Mouse (Mus musculus): ENCODE measurements around the gene Gnpat. TPM values are rescaled to one million over a fixed set of nuclear protein-coding genes. Genes with fewer than 3 reads are reported as not detected.

Gnpat gene
- 70.7 and 74.1 TPM in 2 replicates for polyA plus RNA-seq (2015; fragmentation: Nextera tagmentation; extraction: Ambion mirVana)

DNA sequence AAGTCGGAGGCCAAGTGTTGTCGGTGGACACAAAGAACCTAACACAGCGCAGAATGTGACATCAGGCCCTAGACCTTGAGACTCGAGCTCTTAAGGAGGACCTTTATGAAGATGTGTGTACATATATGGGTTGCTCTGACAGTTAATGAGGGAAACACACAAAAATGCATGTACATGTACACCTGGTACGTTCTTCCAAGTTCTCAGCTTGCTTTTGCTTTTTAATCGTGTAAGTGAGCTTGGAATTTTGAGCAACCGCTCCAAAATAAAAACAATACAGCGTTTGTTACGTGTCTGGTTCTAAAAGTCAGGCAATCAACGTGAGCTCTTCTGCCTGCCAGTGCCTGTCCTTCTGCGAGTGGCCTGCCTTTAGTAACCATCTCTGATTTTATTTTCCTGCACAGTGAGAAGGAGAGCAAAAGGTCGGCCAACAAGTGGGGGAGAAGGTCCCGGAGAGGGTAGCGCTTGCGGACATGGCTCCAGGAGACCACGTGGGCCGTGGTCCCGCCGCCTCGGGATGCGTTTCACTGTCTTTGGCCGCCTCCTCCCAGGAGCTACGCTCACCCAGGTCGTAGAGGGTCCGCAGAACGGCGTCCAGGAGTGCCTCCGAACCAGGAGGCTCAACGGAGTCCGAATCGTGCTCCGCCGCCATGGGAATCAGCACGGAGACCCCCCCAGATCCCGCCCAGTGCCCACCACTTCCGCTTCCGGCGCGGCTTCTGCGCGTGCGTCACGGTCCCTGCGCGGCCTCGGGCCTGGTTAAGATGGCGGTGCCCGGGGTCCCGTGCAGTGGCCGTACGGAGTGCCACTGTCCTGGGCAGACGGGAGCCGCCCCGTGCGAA lies at the start of gene Gnpat, which contains the start of gene 2810004N23Rik:
Gnpat (plus strand) TSS at position 713 of the 842 bp plus-strand sequence.
2810004N23Rik (minus strand) TSS at position 800 of the 842 bp plus-strand sequence.
- 2% methylated on average over 55 of the region's 55 CpGs for WGBS
- no peaks in the 10 kb centered on the region for H3K27me3 ChIP-seq (ENCODE audit: control insufficient read depth, insufficient read depth, low read depth, low read length)
- peak; percentile 98 for ATAC-seq
- H3K9me3 ChIP-seq (replicated peaks; ENCODE audit: control insufficient read depth, low read length, poor library complexity, severe bottlenecking): no peaks in the 10 kb centered on the region
- H3K27ac ChIP-seq (ENCODE audit: low read length): peak within 1 kb of the TSS; percentile 91
- peak within 1 kb of the TSS; percentile 68 for H3K4me2 ChIP-seq (ENCODE audit: low read length)
- H3K4me1 ChIP-seq (ENCODE audit: control insufficient read depth, insufficient read depth, low read length): peaks cover 11% of the 10 kb centered on the region
- peak within 1 kb of the TSS; percentile 96 for H3K9ac ChIP-seq (ENCODE audit: low read depth, low read length)
- H3K4me3 ChIP-seq (ENCODE audit: low read depth, low read length): peak within 1 kb of the TSS; percentile 86
- H3K36me3 ChIP-seq (ENCODE audit: control insufficient read depth, insufficient read depth, low read length): peaks cover 5% of the 10 kb centered on the region

DNA sequence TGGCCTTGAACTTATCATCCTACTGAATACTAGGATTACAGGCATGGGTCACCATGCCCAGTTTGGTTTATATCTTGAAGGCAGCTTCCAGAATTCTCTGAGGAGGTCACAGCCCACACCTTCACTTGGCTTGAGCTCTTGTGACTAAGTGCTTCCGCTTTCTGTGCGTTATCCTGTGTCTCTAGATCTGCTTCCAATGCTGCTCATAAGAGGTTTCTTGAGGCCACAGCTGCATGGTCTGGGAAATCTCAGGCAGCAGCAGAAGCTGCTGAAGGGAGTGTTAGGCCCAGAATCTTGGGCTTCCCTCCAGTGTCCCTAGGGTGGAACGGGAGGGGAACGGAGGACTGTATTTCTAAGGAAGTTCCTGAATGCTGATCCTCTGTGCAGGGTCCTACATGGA lies 49.5 kb upstream of the Gnpat start:
- WGBS: 95% methylated on average over 4 of the region's 4 CpGs
- Histone ChIP-seq H3K4me3 (ENCODE audit: low read depth, low read length) (no peak overlapping the region), H3K27ac (ENCODE audit: low read length) (no peak overlapping the region), H3K36me3 (ENCODE audit: control insufficient read depth, insufficient read depth, low read length) (peaks cover 18% of the 10 kb centered on the region), H3K4me2 (ENCODE audit: low read length) (no peak overlapping the region), H3K27me3 (ENCODE audit: control insufficient read depth, insufficient read depth, low read depth, low read length) (no peaks in the 10 kb centered on the region), H3K9me3 (replicated peaks; ENCODE audit: control insufficient read depth, low read length, poor library complexity, severe bottlenecking) (no peaks in the 10 kb centered on the region), H3K4me1 (ENCODE audit: control insufficient read depth, insufficient read depth, low read length) (peaks cover 12% of the 10 kb centered on the region), H3K9ac (ENCODE audit: low read depth, low read length) (no peak overlapping the region)
- no peak for ATAC-seq

GRCm38 (mm10) chr8:124815870-124816269 lies 47.0 kb upstream of the Gnpat start:
- H3K27me3 ChIP-seq (ENCODE audit: control insufficient read depth, insufficient read depth, low read depth, low read length): no peaks in the 10 kb centered on the region
- H3K4me1 ChIP-seq (ENCODE audit: control insufficient read depth, insufficient read depth, low read length): peaks cover 6% of the 10 kb centered on the region
- no peak overlapping the region for H3K9ac ChIP-seq (ENCODE audit: low read depth, low read length)
- ATAC-seq: no peak
- WGBS: 87% methylated on average over 12 of the region's 12 CpGs
- H3K9me3 ChIP-seq (replicated peaks; ENCODE audit: control insufficient read depth, low read length, poor library complexity, severe bottlenecking): no peaks in the 10 kb centered on the region
- H3K27ac ChIP-seq (ENCODE audit: low read length): no peak overlapping the region
- H3K4me3 ChIP-seq (ENCODE audit: low read depth, low read length): no peak overlapping the region
- no peak overlapping the region for H3K4me2 ChIP-seq (ENCODE audit: low read length)
- peaks cover 36% of the 10 kb centered on the region for H3K36me3 ChIP-seq (ENCODE audit: control insufficient read depth, insufficient read depth, low read length)

DNA sequence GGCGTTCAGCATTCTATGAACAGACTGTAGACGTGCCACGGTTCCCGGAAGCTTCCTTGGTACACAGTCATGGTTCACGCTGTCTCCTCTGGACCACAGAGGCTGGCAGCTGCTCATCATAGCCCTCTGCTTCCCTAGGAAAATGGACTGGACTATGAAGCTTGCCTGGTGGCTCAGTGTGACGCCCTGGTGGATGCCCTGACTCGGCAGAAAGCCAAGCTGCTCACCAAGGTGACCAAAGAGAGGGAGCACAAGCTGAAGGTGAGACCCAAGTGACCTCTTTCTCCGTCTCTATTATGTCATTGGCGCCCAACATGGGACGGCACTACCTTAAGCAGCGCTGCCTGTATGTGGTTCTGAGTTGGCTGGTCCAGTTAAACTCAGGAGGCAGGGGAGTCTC lies 46.0 kb upstream of the Gnpat start:
- Histone ChIP-seq H3K36me3 (ENCODE audit: control insufficient read depth, insufficient read depth, low read length) (peaks cover 36% of the 10 kb centered on the region), H3K4me3 (ENCODE audit: low read depth, low read length) (no peak overlapping the region), H3K9ac (ENCODE audit: low read depth, low read length) (no peak overlapping the region), H3K4me1 (ENCODE audit: control insufficient read depth, insufficient read depth, low read length) (no peaks in the 10 kb centered on the region), H3K27ac (ENCODE audit: low read length) (no peak overlapping the region), H3K27me3 (ENCODE audit: control insufficient read depth, insufficient read depth, low read depth, low read length) (no peaks in the 10 kb centered on the region), H3K9me3 (replicated peaks; ENCODE audit: control insufficient read depth, low read length, poor library complexity, severe bottlenecking) (no peaks in the 10 kb centered on the region), H3K4me2 (ENCODE audit: low read length) (no peak overlapping the region)
- 92% methylated on average over 11 of the region's 11 CpGs for WGBS
- ATAC-seq: no peak

DNA sequence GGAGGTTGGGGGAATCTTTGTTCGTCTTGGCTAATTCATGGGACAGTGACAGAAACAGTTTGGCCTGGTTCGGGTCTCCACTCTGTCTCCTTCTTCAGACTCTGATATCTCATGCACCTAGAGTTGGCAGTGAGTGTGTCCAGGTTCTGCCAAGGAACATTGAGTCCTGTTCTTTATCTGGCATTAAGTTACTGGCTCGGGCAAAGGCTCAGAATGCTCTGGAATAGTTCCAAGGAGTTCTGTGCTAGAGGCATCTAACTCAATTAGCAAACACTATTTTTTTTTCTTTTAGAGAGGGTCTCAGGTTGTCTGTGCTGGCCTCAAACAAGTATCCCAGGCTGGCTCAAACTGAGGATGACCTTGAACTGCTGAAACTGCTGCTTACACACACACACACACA lies 45.5 kb upstream of the Gnpat start:
- Histone ChIP-seq H3K27me3 (ENCODE audit: control insufficient read depth, insufficient read depth, low read depth, low read length) (no peaks in the 10 kb centered on the region), H3K9ac (ENCODE audit: low read depth, low read length) (no peak overlapping the region), H3K4me3 (ENCODE audit: low read depth, low read length) (no peak overlapping the region), H3K36me3 (ENCODE audit: control insufficient read depth, insufficient read depth, low read length) (peaks cover 36% of the 10 kb centered on the region), H3K27ac (ENCODE audit: low read length) (no peak overlapping the region), H3K4me2 (ENCODE audit: low read length) (no peak overlapping the region), H3K4me1 (ENCODE audit: control insufficient read depth, insufficient read depth, low read length) (no peaks in the 10 kb centered on the region), H3K9me3 (replicated peaks; ENCODE audit: control insufficient read depth, low read length, poor library complexity, severe bottlenecking) (no peaks in the 10 kb centered on the region)
- no peak for ATAC-seq
- 94% methylated on average over 3 of the region's 3 CpGs for WGBS

- Histone ChIP-seq H3K27ac (ENCODE audit: low read length) (no peak overlapping the region), H3K4me2 (ENCODE audit: low read length) (no peak overlapping the region), H3K36me3 (ENCODE audit: control insufficient read depth, insufficient read depth, low read length) (peaks cover 50% of the 10 kb centered on the region), H3K4me1 (ENCODE audit: control insufficient read depth, insufficient read depth, low read length) (no peaks in the 10 kb centered on the region), H3K9ac (ENCODE audit: low read depth, low read length) (no peak overlapping the region), H3K4me3 (ENCODE audit: low read depth, low read length) (no peak overlapping the region), H3K27me3 (ENCODE audit: control insufficient read depth, insufficient read depth, low read depth, low read length) (no peaks in the 10 kb centered on the region), H3K9me3 (replicated peaks; ENCODE audit: control insufficient read depth, low read length, poor library complexity, severe bottlenecking) (no peaks in the 10 kb centered on the region)
- 76% methylated on average over 6 of the region's 6 CpGs for WGBS
- no peak for ATAC-seq
Measured at GRCm38 (mm10) chr8:124819612-124820115, 43.2 kb upstream of the Gnpat start.

GRCm38 (mm10) chr8:124820125-124820524 lies 42.7 kb upstream of the Gnpat start:
- Histone ChIP-seq H3K27me3 (ENCODE audit: control insufficient read depth, insufficient read depth, low read depth, low read length) (no peaks in the 10 kb centered on the region), H3K27ac (ENCODE audit: low read length) (no peak overlapping the region), H3K9me3 (replicated peaks; ENCODE audit: control insufficient read depth, low read length, poor library complexity, severe bottlenecking) (no peaks in the 10 kb centered on the region), H3K9ac (ENCODE audit: low read depth, low read length) (no peak overlapping the region), H3K36me3 (ENCODE audit: control insufficient read depth, insufficient read depth, low read length) (peaks cover 52% of the 10 kb centered on the region), H3K4me2 (ENCODE audit: low read length) (no peak overlapping the region), H3K4me3 (ENCODE audit: low read depth, low read length) (no peak overlapping the region), H3K4me1 (ENCODE audit: control insufficient read depth, insufficient read depth, low read length) (no peaks in the 10 kb centered on the region)
- WGBS: 73% methylated on average over 11 of the region's 11 CpGs
- ATAC-seq: no peak

GRCm38 (mm10) chr8:124823497-124823896 lies 39.3 kb upstream of the Gnpat start:
- no peak for ATAC-seq
- WGBS: 81% methylated on average over 6 of the region's 6 CpGs

DNA sequence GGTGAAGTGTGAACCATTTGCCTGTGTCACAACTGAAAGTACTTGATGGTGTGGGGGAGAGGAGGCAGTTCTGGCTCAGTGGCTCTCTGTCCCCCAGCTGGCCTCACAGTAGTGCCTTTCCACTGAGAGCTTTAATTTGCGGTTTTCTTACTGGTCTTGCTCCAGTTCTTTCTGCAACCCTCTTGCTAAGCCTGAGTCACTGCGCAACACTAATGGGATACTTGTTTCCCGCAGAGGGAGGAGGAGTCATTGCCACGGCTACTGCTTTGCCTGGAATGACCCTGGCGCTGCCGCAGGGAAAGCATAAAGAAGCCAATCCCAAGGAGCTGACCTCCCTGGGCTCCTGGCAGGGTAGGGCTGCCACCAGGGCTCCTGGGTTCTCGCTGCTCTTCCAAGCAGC lies 36.2 kb upstream of the Gnpat start:
- Histone ChIP-seq H3K4me3 (ENCODE audit: low read depth, low read length) (no peak overlapping the region), H3K9ac (ENCODE audit: low read depth, low read length) (no peak overlapping the region), H3K4me2 (ENCODE audit: low read length) (no peak overlapping the region), H3K27ac (ENCODE audit: low read length) (no peak overlapping the region), H3K36me3 (ENCODE audit: control insufficient read depth, insufficient read depth, low read length) (peaks cover 50% of the 10 kb centered on the region), H3K9me3 (replicated peaks; ENCODE audit: control insufficient read depth, low read length, poor library complexity, severe bottlenecking) (no peaks in the 10 kb centered on the region), H3K4me1 (ENCODE audit: control insufficient read depth, insufficient read depth, low read length) (no peaks in the 10 kb centered on the region), H3K27me3 (ENCODE audit: control insufficient read depth, insufficient read depth, low read depth, low read length) (no peaks in the 10 kb centered on the region)
- 20% methylated on average over 7 of the region's 7 CpGs for WGBS
- ATAC-seq: no peak

More at GRCm38 (mm10) chr8:124823497-124823896, 39.3 kb upstream of the Gnpat start:
- Histone ChIP-seq H3K4me3 (ENCODE audit: low read depth, low read length) (no peak overlapping the region), H3K9me3 (replicated peaks; ENCODE audit: control insufficient read depth, low read length, poor library complexity, severe bottlenecking) (no peaks in the 10 kb centered on the region), H3K4me1 (ENCODE audit: control insufficient read depth, insufficient read depth, low read length) (no peaks in the 10 kb centered on the region), H3K27me3 (ENCODE audit: control insufficient read depth, insufficient read depth, low read depth, low read length) (no peaks in the 10 kb centered on the region), H3K4me2 (ENCODE audit: low read length) (no peak overlapping the region), H3K36me3 (ENCODE audit: control insufficient read depth, insufficient read depth, low read length) (peaks cover 48% of the 10 kb centered on the region), H3K9ac (ENCODE audit: low read depth, low read length) (no peak overlapping the region), H3K27ac (ENCODE audit: low read length) (no peak overlapping the region)

Data from midbrain, embryonic 16.5 days (tissue).